Mouse (Mus musculus) brain, embryonic 14.5 days (tissue): ENCODE measurements at regions not wholly inside any gene's neighbourhood (a gene's known extent, or its start where the extent isn't known, plus 50 kb on each side); places are given as distances from the start of the nearest gene placed in this dataset.

Experiments
- CTCF ChIP-seq: fragments of 200-500 bp; IDR thresholded peaks from 2 replicates; pipeline ENCODE4 v1.5.1; 2012; ENCODE audit warnings: inconsistent platforms, mild to moderate bottlenecking, moderate library complexity, borderline replicate concordance; ENCODE audit not compliant: insufficient read depth, insufficient read length; ENCODE audit errors: extremely low read depth
- POLR2A ChIP-seq: fragments of 200-500 bp; IDR thresholded peaks from 2 replicates; pipeline ENCODE4 v1.6.1; 2012; ENCODE audit warnings: mild to moderate bottlenecking, inconsistent platforms, borderline replicate concordance; ENCODE audit not compliant: poor library complexity, insufficient read depth, insufficient read length, severe bottlenecking; ENCODE audit errors: extremely low read depth

DNA sequence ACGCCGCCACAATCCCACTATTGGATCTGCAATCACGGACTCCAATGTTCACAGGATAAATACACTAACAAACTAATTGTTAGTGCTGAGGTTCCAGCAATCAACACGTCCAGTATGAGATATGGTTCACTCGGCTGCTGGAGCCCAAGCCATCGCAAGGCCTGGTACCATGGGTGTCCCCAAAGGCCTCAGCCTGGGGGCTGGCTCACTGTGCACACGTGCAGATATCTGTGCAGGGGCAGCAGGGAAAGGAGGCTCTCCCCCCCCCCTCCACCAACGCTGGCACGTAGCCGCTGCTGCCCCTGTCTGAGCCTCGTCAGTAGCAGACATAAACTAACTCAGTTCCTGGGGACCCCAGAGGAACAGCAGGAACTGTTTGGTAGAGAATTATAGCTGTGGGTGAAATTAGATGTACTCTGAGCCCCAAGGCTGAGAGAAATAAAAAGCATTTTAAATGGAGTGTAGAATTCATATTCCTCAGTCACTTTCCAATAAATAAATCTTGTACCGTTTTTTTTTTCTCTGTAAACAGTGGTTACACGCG lies 210.3 kb upstream of the Mvb12b start:
- no peak for TF ChIP-seq POLR2A
- TF ChIP-seq CTCF: no peak
